Mouse (Mus musculus): Measurements from ENCODE around the gene Skp2. TPM values are rescaled to one million over a fixed set of nuclear protein-coding genes. Genes with fewer than 3 reads are reported as not detected.

The Skp2 gene
- polyA plus RNA-seq, 1 experiment from 2014 or later, result 20.6 TPM

Other genes with a start within 250 kb of the Skp2 start
- 0.47 and 0.77 TPM in 2 replicates for gene Ranbp3l, start 187.5 kb downstream of the Skp2 start, polyA plus RNA-seq (2015; fragmentation: Nextera tagmentation; extraction: Ambion mirVana)
- 97.8 and 101 TPM in 2 replicates for gene Nadk2, start 84.2 kb downstream of the Skp2 start, polyA plus RNA-seq (2015; fragmentation: Nextera tagmentation; extraction: Ambion mirVana)
- gene Lmbrd2, start 14.9 kb downstream of the Skp2 start, polyA plus RNA-seq (2015; fragmentation: Nextera tagmentation; extraction: Ambion mirVana), result 1.4 and 1.8 TPM in 2 replicates
- 1.2 and 1.4 TPM in 2 replicates for gene Ugt3a1, start 121.5 kb upstream of the Skp2 start, polyA plus RNA-seq (2015; fragmentation: Nextera tagmentation; extraction: Ambion mirVana)
- 1.6 and 2.2 TPM in 2 replicates for gene Ugt3a2, start 180.1 kb upstream of the Skp2 start, polyA plus RNA-seq (2015; fragmentation: Nextera tagmentation; extraction: Ambion mirVana)